Mouse (Mus musculus): ENCODE results near the gene Lrrc1. TPM values are rescaled to one million over a fixed set of nuclear protein-coding genes. Genes with fewer than 3 reads are reported as not detected.
"Not testable (repeated sequence)": the region's sequence is repeated elsewhere in the genome, so short reads cannot be mapped to it uniquely, and the experiment has no call there.

Gene Lrrc1
- polyA plus RNA-seq, 1 experiment: 12.8 TPM

GRCm38 (mm10) chr9:77577409-77577808 is 32.7 kb upstream of the Lrrc1 start:
- no peak overlapping the region for H3K27ac ChIP-seq (ENCODE audit: insufficient read depth, low read length)
- H3K4me3 ChIP-seq (ENCODE audit: insufficient read depth, low read length): no peak overlapping the region
- no peaks in the 10 kb centered on the region for H3K4me1 ChIP-seq (ENCODE audit: control insufficient read depth, insufficient read depth, low read length)
- TF ChIP-seq POLR2A (IDR thresholded peaks at IDR 0.05; ENCODE audit: extremely low read depth, insufficient read depth, low read length) (no peak), CTCF (IDR thresholded peaks at IDR 0.05; ENCODE audit: extremely low read depth, insufficient read depth, low read length) (no peak)

GRCm38 (mm10) chr9:77576320-77576719 is 31.6 kb upstream of the Lrrc1 start:
- no peak for TF ChIP-seq POLR2A (IDR thresholded peaks at IDR 0.05; ENCODE audit: extremely low read depth, insufficient read depth, low read length)
- no peak for TF ChIP-seq CTCF (IDR thresholded peaks at IDR 0.05; ENCODE audit: extremely low read depth, insufficient read depth, low read length)
- Histone ChIP-seq H3K27ac (ENCODE audit: insufficient read depth, low read length) (no peak overlapping the region), H3K4me3 (ENCODE audit: insufficient read depth, low read length) (no peak overlapping the region), H3K4me1 (ENCODE audit: control insufficient read depth, insufficient read depth, low read length) (no peaks in the 10 kb centered on the region)

GRCm38 (mm10) chr9:77574996-77575395 is 30.3 kb upstream of the Lrrc1 start:
- H3K4me1 ChIP-seq (ENCODE audit: control insufficient read depth, insufficient read depth, low read length); H3K27ac ChIP-seq (ENCODE audit: insufficient read depth, low read length); H3K4me3 ChIP-seq (ENCODE audit: insufficient read depth, low read length): not testable (repeated sequence)

- Histone ChIP-seq H3K4me3 (ENCODE audit: insufficient read depth, low read length) (no peak overlapping the region), H3K4me1 (ENCODE audit: control insufficient read depth, insufficient read depth, low read length) (no peaks in the 10 kb centered on the region), H3K27ac (ENCODE audit: insufficient read depth, low read length) (no peak overlapping the region)
- no peak for TF ChIP-seq POLR2A (IDR thresholded peaks at IDR 0.05; ENCODE audit: extremely low read depth, insufficient read depth, low read length)
- no peak for TF ChIP-seq CTCF (IDR thresholded peaks at IDR 0.05; ENCODE audit: extremely low read depth, insufficient read depth, low read length)
Observed at GRCm38 (mm10) chr9:77571851-77572250, 27.2 kb upstream of the Lrrc1 start.

GRCm38 (mm10) chr9:77568789-77569506 is 24.3 kb upstream of the Lrrc1 start:
- no peak for TF ChIP-seq CTCF (IDR thresholded peaks at IDR 0.05; ENCODE audit: extremely low read depth, insufficient read depth, low read length)
- TF ChIP-seq POLR2A (IDR thresholded peaks at IDR 0.05; ENCODE audit: extremely low read depth, insufficient read depth, low read length): no peak
- H3K4me1 ChIP-seq (ENCODE audit: control insufficient read depth, insufficient read depth, low read length): no peaks in the 10 kb centered on the region
- H3K27ac ChIP-seq (ENCODE audit: insufficient read depth, low read length): no peak overlapping the region
- no peak overlapping the region for H3K4me3 ChIP-seq (ENCODE audit: insufficient read depth, low read length)

- Histone ChIP-seq H3K4me1 (ENCODE audit: control insufficient read depth, insufficient read depth, low read length) (no peaks in the 10 kb centered on the region), H3K27ac (ENCODE audit: insufficient read depth, low read length) (no peak overlapping the region), H3K4me3 (ENCODE audit: insufficient read depth, low read length) (no peak overlapping the region)
- TF ChIP-seq CTCF (IDR thresholded peaks at IDR 0.05; ENCODE audit: extremely low read depth, insufficient read depth, low read length) (no peak), POLR2A (IDR thresholded peaks at IDR 0.05; ENCODE audit: extremely low read depth, insufficient read depth, low read length) (no peak)
Observed at GRCm38 (mm10) chr9:77561827-77562226, 17.2 kb upstream of the Lrrc1 start.

- H3K4me3 ChIP-seq (ENCODE audit: insufficient read depth, low read length): no peak overlapping the region
Observed at GRCm38 (mm10) chr9:77557963-77558362, 13.3 kb upstream of the Lrrc1 start.

GRCm38 (mm10) chr9:77557181-77557580 is 12.5 kb upstream of the Lrrc1 start:
- no peak for TF ChIP-seq POLR2A (IDR thresholded peaks at IDR 0.05; ENCODE audit: extremely low read depth, insufficient read depth, low read length)
- no peak for TF ChIP-seq CTCF (IDR thresholded peaks at IDR 0.05; ENCODE audit: extremely low read depth, insufficient read depth, low read length)
- Histone ChIP-seq H3K27ac (ENCODE audit: insufficient read depth, low read length) (no peak overlapping the region), H3K4me1 (ENCODE audit: control insufficient read depth, insufficient read depth, low read length) (no peaks in the 10 kb centered on the region), H3K4me3 (ENCODE audit: insufficient read depth, low read length) (no peak overlapping the region)

More at GRCm38 (mm10) chr9:77557963-77558362, 13.3 kb upstream of the Lrrc1 start:
- TF ChIP-seq POLR2A (IDR thresholded peaks at IDR 0.05; ENCODE audit: extremely low read depth, insufficient read depth, low read length) (no peak), CTCF (IDR thresholded peaks at IDR 0.05; ENCODE audit: extremely low read depth, insufficient read depth, low read length) (no peak)
- H3K4me1 ChIP-seq (ENCODE audit: control insufficient read depth, insufficient read depth, low read length): no peaks in the 10 kb centered on the region
- H3K27ac ChIP-seq (ENCODE audit: insufficient read depth, low read length): no peak overlapping the region

GRCm38 (mm10) chr9:77556435-77556834 is 11.8 kb upstream of the Lrrc1 start:
- no peak overlapping the region for H3K27ac ChIP-seq (ENCODE audit: insufficient read depth, low read length)
- H3K4me1 ChIP-seq (ENCODE audit: control insufficient read depth, insufficient read depth, low read length): no peaks in the 10 kb centered on the region
- TF ChIP-seq CTCF (IDR thresholded peaks at IDR 0.05; ENCODE audit: extremely low read depth, insufficient read depth, low read length) (no peak), POLR2A (IDR thresholded peaks at IDR 0.05; ENCODE audit: extremely low read depth, insufficient read depth, low read length) (no peak)
- H3K4me3 ChIP-seq (ENCODE audit: insufficient read depth, low read length): no peak overlapping the region

- TF ChIP-seq CTCF (IDR thresholded peaks at IDR 0.05; ENCODE audit: extremely low read depth, insufficient read depth, low read length) (no peak), POLR2A (IDR thresholded peaks at IDR 0.05; ENCODE audit: extremely low read depth, insufficient read depth, low read length) (no peak)
- Histone ChIP-seq H3K4me1 (ENCODE audit: control insufficient read depth, insufficient read depth, low read length) (no peaks in the 10 kb centered on the region), H3K4me3 (ENCODE audit: insufficient read depth, low read length) (no peak overlapping the region), H3K27ac (ENCODE audit: insufficient read depth, low read length) (no peak overlapping the region)
Observed at GRCm38 (mm10) chr9:77553465-77553864, 8.8 kb upstream of the Lrrc1 start.
